Mouse (Mus musculus) megakaryocyte, adult 5-6 weeks (primary cell): Measurements from ENCODE around the gene Lrrc56. TPM values are rescaled to one million over a fixed set of nuclear protein-coding genes. Genes with fewer than 3 reads are reported as not detected.

Experiments
- ATAC-seq: 2 replicates; pipeline ENCODE4 v1.8.0; 2016; ENCODE audit warnings: mild to moderate bottlenecking, inconsistent platforms; ENCODE audit not compliant: poor library complexity, severe bottlenecking
- total RNA-seq, 2 experiments: library from RNA; stranded (forward) in 1 of 2; stranded (reverse) in 1 of 2; fragments of 153-499, 151-499 nt in 1 of 2; fragments of 221-1000, 200-1000 nt in 1 of 2; gene quantifications; 2 replicates each; pipeline versions ENCODE4 v1.2.3 to v1.2.4; 2015 to 2017

Lrrc56 gene
- total RNA-seq (2015) (2.1 and 2.2 TPM in 2 replicates), total RNA-seq (2017) (1.3 and 4.3 TPM in 2 replicates)

GRCm38 (mm10) chr7:141193948-141194347 is at the start of gene Lrrc56, which contains the start of gene Hras:
Gene Lrrc56, plus strand, starts transcription at chr7:141194157.
Gene Hras, minus strand, starts transcription at chr7:141194005.
- ATAC-seq, result peak; percentile 94

GRCm38 (mm10) chr7:141144650-141145049 is 49.3 kb upstream of the Lrrc56 start:
- ATAC-seq, result no peak

GRCm38 (mm10) chr7:141145403-141145802 is 48.6 kb upstream of the Lrrc56 start:
- no peak for ATAC-seq

- no peak for ATAC-seq
Observed at GRCm38 (mm10) chr7:141146043-141146595, 47.8 kb upstream of the Lrrc56 start.

- no peak for ATAC-seq
Observed at GRCm38 (mm10) chr7:141147044-141147443, 46.9 kb upstream of the Lrrc56 start.

- ATAC-seq, result no peak
Observed at GRCm38 (mm10) chr7:141148639-141149038, 45.3 kb upstream of the Lrrc56 start.

- ATAC-seq, result no peak
Observed at GRCm38 (mm10) chr7:141155362-141155761, 38.6 kb upstream of the Lrrc56 start.

- no peak for ATAC-seq
Observed at GRCm38 (mm10) chr7:141164397-141164796, 29.6 kb upstream of the Lrrc56 start.

- ATAC-seq, result peak; percentile 66
Observed at GRCm38 (mm10) chr7:141164850-141165249, 29.1 kb upstream of the Lrrc56 start.

GRCm38 (mm10) chr7:141167901-141168517 is 25.9 kb upstream of the Lrrc56 start:
- ATAC-seq, result peak; percentile 8

GRCm38 (mm10) chr7:141168518-141168953 is 25.4 kb upstream of the Lrrc56 start:
- peak; percentile 63 for ATAC-seq

GRCm38 (mm10) chr7:141169300-141169699 is 24.7 kb upstream of the Lrrc56 start:
- ATAC-seq, result no peak

GRCm38 (mm10) chr7:141169866-141170265 is 24.1 kb upstream of the Lrrc56 start:
- peak; percentile 7; the same call in 1 of the 2 replicates for ATAC-seq

GRCm38 (mm10) chr7:141172116-141173006 is 21.6 kb upstream of the Lrrc56 start, which contains the start of gene Rnh1:
Gene Rnh1, minus strand, starts transcription at chr7:141172857.
- peak; percentile 78 for ATAC-seq

- ATAC-seq, result no peak
Observed at GRCm38 (mm10) chr7:141173323-141173850, 20.6 kb upstream of the Lrrc56 start.

GRCm38 (mm10) chr7:141175068-141175467 is 18.9 kb upstream of the Lrrc56 start:
- ATAC-seq, result no peak

- peak; percentile 62 for ATAC-seq
Observed at GRCm38 (mm10) chr7:141176173-141176572, 17.8 kb upstream of the Lrrc56 start.

GRCm38 (mm10) chr7:141188194-141188593 is 5.8 kb upstream of the Lrrc56 start:
- ATAC-seq, result no peak

GRCm38 (mm10) chr7:141188733-141189132 is 5.2 kb upstream of the Lrrc56 start:
- ATAC-seq, result no peak

GRCm38 (mm10) chr7:141190220-141190619 is 3.7 kb upstream of the Lrrc56 start:
- no peak for ATAC-seq

GRCm38 (mm10) chr7:141191036-141191435 is 2.9 kb upstream of the Lrrc56 start:
- ATAC-seq, result no peak
